In the genomic region with DNA sequence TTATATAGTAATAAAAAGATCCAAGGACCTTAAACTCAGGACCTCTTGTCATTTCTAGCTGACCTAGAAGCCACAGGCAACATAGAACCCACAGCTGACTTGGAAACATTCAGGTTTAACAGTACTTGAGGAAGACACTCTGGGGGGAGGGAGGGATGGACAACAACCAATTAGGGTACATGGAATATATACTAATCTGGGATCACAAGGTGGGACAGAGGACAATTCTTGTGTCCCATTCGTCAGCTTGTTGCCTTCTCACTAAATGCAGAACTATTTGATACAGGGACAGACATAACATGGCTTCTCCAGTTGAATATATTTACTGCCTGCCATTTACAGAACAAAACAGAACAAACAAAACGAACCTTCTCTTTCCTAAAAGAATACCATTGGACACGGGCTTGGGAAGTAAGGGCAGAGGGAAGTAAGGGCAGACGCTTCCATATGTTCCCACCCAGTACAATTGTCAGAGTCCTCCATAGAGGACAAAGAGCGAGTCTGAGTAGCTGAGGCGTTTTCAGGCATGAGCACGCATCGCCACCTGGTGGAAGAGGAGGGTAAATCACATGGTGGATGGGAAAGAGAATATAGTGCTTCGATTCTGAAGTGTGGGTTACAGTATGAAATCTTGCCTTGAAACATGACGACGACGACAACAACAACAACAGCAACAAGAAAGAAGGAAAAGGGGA, we compare ENCODE assay signal across 8 mouse cellular contexts. TPM values are rescaled to one million over a fixed set of nuclear protein-coding genes. Genes with fewer than 3 reads are reported as not detected.
DNase-seq lines count a peak whose midpoint lies in the region; ATAC-seq lines count a peak whose summit lies in the region.

No protein-coding gene starts in this region.

- no peak overlapping the region for H3K9ac ChIP-seq in embryonic facial prominence, embryonic 11.5 days (replicated peaks; ENCODE audit: low read length)
- H3K9ac ChIP-seq in kidney, embryonic 15.5 days = no peak overlapping the region
- no peak overlapping the region for H3K9ac ChIP-seq in liver, embryonic 16.5 days (ENCODE audit: low read depth, low read length)
- no peak overlapping the region for H3K9ac ChIP-seq in neural tube, embryonic 12.5 days

- no peaks in the 10 kb centered on the region for H3K27me3 ChIP-seq in embryonic facial prominence, embryonic 11.5 days (ENCODE audit: control insufficient read depth, insufficient read depth, low read length)
- no peaks in the 10 kb centered on the region for H3K27me3 ChIP-seq in heart, embryonic 10.5 days (ENCODE audit: insufficient read depth, poor library complexity, severe bottlenecking)
- H3K27me3 ChIP-seq in kidney, embryonic 15.5 days = no peaks in the 10 kb centered on the region
- H3K27me3 ChIP-seq in liver, embryonic 16.5 days (ENCODE audit: control insufficient read depth, insufficient read depth, low read depth, low read length) = no peaks in the 10 kb centered on the region
- H3K27me3 ChIP-seq in neural tube, embryonic 12.5 days (replicated peaks) = no peaks in the 10 kb centered on the region

- WGBS in embryonic facial prominence, embryonic 11.5 days = 18% methylated on average over 12 of the region's 12 CpGs
- 21% methylated on average over 12 of the region's 12 CpGs for WGBS in heart, embryonic 10.5 days
- WGBS in kidney, embryonic 15.5 days = 17% methylated on average over 12 of the region's 12 CpGs
- WGBS in liver, embryonic 16.5 days (ENCODE audit: insufficient replicate concordance) = 8% methylated on average over 12 of the region's 12 CpGs
- WGBS in neural tube, embryonic 12.5 days = 17% methylated on average over 12 of the region's 12 CpGs

- no peak overlapping the region for H3K4me3 ChIP-seq in embryonic facial prominence, embryonic 11.5 days (ENCODE audit: low read depth, low read length)
- H3K4me3 ChIP-seq in heart, embryonic 10.5 days = no peak overlapping the region
- H3K4me3 ChIP-seq in kidney, embryonic 15.5 days (replicated peaks) = no peak overlapping the region
- H3K4me3 ChIP-seq in liver, embryonic 16.5 days (ENCODE audit: low read depth, low read length) = no peak overlapping the region
- no peak overlapping the region for H3K4me3 ChIP-seq in neural tube, embryonic 12.5 days

- H3K9me3 ChIP-seq in embryonic facial prominence, embryonic 11.5 days (replicated peaks; ENCODE audit: control insufficient read depth, low read length) = no peaks in the 10 kb centered on the region
- no peaks in the 10 kb centered on the region for H3K9me3 ChIP-seq in heart, embryonic 10.5 days
- H3K9me3 ChIP-seq in kidney, embryonic 15.5 days (replicated peaks) = no peaks in the 10 kb centered on the region
- H3K9me3 ChIP-seq in liver, embryonic 16.5 days (replicated peaks; ENCODE audit: control insufficient read depth, low read length) = no peaks in the 10 kb centered on the region
- no peaks in the 10 kb centered on the region for H3K9me3 ChIP-seq in neural tube, embryonic 12.5 days

- no peak overlapping the region for H3K4me2 ChIP-seq in embryonic facial prominence, embryonic 11.5 days (ENCODE audit: low read depth, low read length)
- H3K4me2 ChIP-seq in kidney, embryonic 15.5 days = no peak overlapping the region
- no peak overlapping the region for H3K4me2 ChIP-seq in liver, embryonic 16.5 days (ENCODE audit: low read depth, low read length)
- no peak overlapping the region for H3K4me2 ChIP-seq in neural tube, embryonic 12.5 days (replicated peaks)

- ATAC-seq in CD4-positive, CD25-positive, alpha-beta regulatory T cell, adult 4 months = peak; percentile 91
- ATAC-seq in embryonic facial prominence, embryonic 11.5 days (replicated peaks; ENCODE audit: insufficient number of reproducible peaks, low FRiP score, low TSS enrichment, low read depth) = peak; percentile 84
- ATAC-seq in kidney, embryonic 15.5 days (replicated peaks; ENCODE audit: low FRiP score) = peak; percentile 80
- peak; percentile 57 for ATAC-seq in liver, embryonic 16.5 days (ENCODE audit: low read depth)
- ATAC-seq in neural tube, embryonic 12.5 days (ENCODE audit: low FRiP score, low read depth) = peak; percentile 82

- H3K27ac ChIP-seq in embryonic facial prominence, embryonic 11.5 days (replicated peaks; ENCODE audit: low read depth, low read length) = no peak overlapping the region
- H3K27ac ChIP-seq in heart, embryonic 10.5 days = no peak overlapping the region
- H3K27ac ChIP-seq in kidney, embryonic 15.5 days = peak overlapping the region; percentile 58; the same call in 1 of the 2 replicates
- no peak overlapping the region for H3K27ac ChIP-seq in liver, embryonic 16.5 days (ENCODE audit: low read length)
- no peak overlapping the region for H3K27ac ChIP-seq in neural tube, embryonic 12.5 days

- H3K36me3 ChIP-seq in embryonic facial prominence, embryonic 11.5 days (replicated peaks; ENCODE audit: control insufficient read depth, insufficient read depth, low read depth, low read length) = no peaks in the 10 kb centered on the region
- no peaks in the 10 kb centered on the region for H3K36me3 ChIP-seq in heart, embryonic 10.5 days
- H3K36me3 ChIP-seq in kidney, embryonic 15.5 days = no peaks in the 10 kb centered on the region
- H3K36me3 ChIP-seq in liver, embryonic 16.5 days (ENCODE audit: control insufficient read depth, insufficient read depth) = no peaks in the 10 kb centered on the region
- H3K36me3 ChIP-seq in neural tube, embryonic 12.5 days = no peaks in the 10 kb centered on the region

- DNase-seq in adrenal gland, postnatal 14 days = peak; percentile 83
- peak; percentile 82 for DNase-seq in embryonic facial prominence, embryonic 11.5 days (ENCODE audit: low spot score)
- DNase-seq in heart, embryonic 10.5 days (ENCODE audit: low spot score) = peak; percentile 85
- peak; percentile 38 for DNase-seq in testis, postnatal 14 days (ENCODE audit: low spot score)

- no peaks in the 10 kb centered on the region for H3K4me1 ChIP-seq in embryonic facial prominence, embryonic 11.5 days (ENCODE audit: control insufficient read depth, insufficient read depth, low read length)
- no peaks in the 10 kb centered on the region for H3K4me1 ChIP-seq in heart, embryonic 10.5 days
- peaks cover 14% of the 10 kb centered on the region; the same call in 1 of the 2 replicates for H3K4me1 ChIP-seq in kidney, embryonic 15.5 days
- peaks cover 9% of the 10 kb centered on the region; the same call in 1 of the 2 replicates for H3K4me1 ChIP-seq in liver, embryonic 16.5 days (ENCODE audit: control insufficient read depth, low read depth, low read length)
- H3K4me1 ChIP-seq in neural tube, embryonic 12.5 days = no peaks in the 10 kb centered on the region

RNA-seq across cellular contexts. Expression of gene Klre1, which starts 18.6 kb away (rescaled TPM):
- under 1 TPM in 1 of 2 experiments, not detected in 1; 0.35 TPM for polyA plus RNA-seq in CD4-positive, CD25-positive, alpha-beta regulatory T cell, adult 4 months (2017; shearing (Covaris generic))
- not detected in 2 replicates for total RNA-seq in adrenal gland, postnatal 14 days (2021)
- polyA plus RNA-seq in embryonic facial prominence, embryonic 11.5 days (2014; fragmentation: Nextera tagmentation; extraction: Ambion mirVana) = not detected in 2 replicates
- not detected in 2 replicates for polyA plus RNA-seq in heart, embryonic 10.5 days (2016; fragmentation: Nextera tagmentation; extraction: Ambion mirVana)
- not detected in 2 replicates for polyA plus RNA-seq in kidney, embryonic 15.5 days (2015; fragmentation: Nextera tagmentation; extraction: Ambion mirVana)
- 0.13 TPM in 1 of 2 replicates, not detected in the other for polyA plus RNA-seq in liver, embryonic 16.5 days (2015; fragmentation: Nextera tagmentation; extraction: Ambion mirVana)
- polyA plus RNA-seq in neural tube, embryonic 12.5 days (2016; fragmentation: Nextera tagmentation; extraction: Ambion mirVana) = not detected in 2 replicates

RNA-seq across cellular contexts. Expression of gene Gabarapl1, which starts 26.1 kb away (rescaled TPM):
- polyA plus RNA-seq in CD4-positive, CD25-positive, alpha-beta regulatory T cell, adult 4 months (2017; shearing (Covaris generic)) = 10 to 100 TPM in 1 of 2 experiments, 1 to 10 TPM in 1; 6.9 to 13.7 TPM
- 216 and 263 TPM in 2 replicates for total RNA-seq in adrenal gland, postnatal 14 days (2021)
- polyA plus RNA-seq in embryonic facial prominence, embryonic 11.5 days (2014; fragmentation: Nextera tagmentation; extraction: Ambion mirVana) = 17.5 and 19.4 TPM in 2 replicates
- polyA plus RNA-seq in heart, embryonic 10.5 days (2016; fragmentation: Nextera tagmentation; extraction: Ambion mirVana) = 30.8 and 34.4 TPM in 2 replicates
- polyA plus RNA-seq in kidney, embryonic 15.5 days (2015; fragmentation: Nextera tagmentation; extraction: Ambion mirVana) = 60.8 and 62.8 TPM in 2 replicates
- polyA plus RNA-seq in liver, embryonic 16.5 days (2015; fragmentation: Nextera tagmentation; extraction: Ambion mirVana) = 28.4 and 28.6 TPM in 2 replicates
- polyA plus RNA-seq in neural tube, embryonic 12.5 days (2016; fragmentation: Nextera tagmentation; extraction: Ambion mirVana) = 115 and 119 TPM in 2 replicates

RNA-seq across cellular contexts. Expression of gene Klrd1, which starts 32.5 kb away (rescaled TPM):
- polyA plus RNA-seq in CD4-positive, CD25-positive, alpha-beta regulatory T cell, adult 4 months (2017; shearing (Covaris generic)) = not detected
- total RNA-seq in adrenal gland, postnatal 14 days (2021) = 3.0 TPM in 1 of 2 replicates, not detected in the other
- polyA plus RNA-seq in embryonic facial prominence, embryonic 11.5 days (2014; fragmentation: Nextera tagmentation; extraction: Ambion mirVana) = not detected in 2 replicates
- polyA plus RNA-seq in heart, embryonic 10.5 days (2016; fragmentation: Nextera tagmentation; extraction: Ambion mirVana) = not detected in 2 replicates
- not detected in 2 replicates for polyA plus RNA-seq in kidney, embryonic 15.5 days (2015; fragmentation: Nextera tagmentation; extraction: Ambion mirVana)
- polyA plus RNA-seq in liver, embryonic 16.5 days (2015; fragmentation: Nextera tagmentation; extraction: Ambion mirVana) = 0.68 and 1.0 TPM in 2 replicates
- polyA plus RNA-seq in neural tube, embryonic 12.5 days (2016; fragmentation: Nextera tagmentation; extraction: Ambion mirVana) = not detected in 2 replicates

RNA-seq across cellular contexts. Expression of gene Tmem52b, which starts 46.7 kb away (rescaled TPM):
- polyA plus RNA-seq in CD4-positive, CD25-positive, alpha-beta regulatory T cell, adult 4 months (2017; shearing (Covaris generic)) = not detected
- not detected in 2 replicates for total RNA-seq in adrenal gland, postnatal 14 days (2021)
- polyA plus RNA-seq in embryonic facial prominence, embryonic 11.5 days (2014; fragmentation: Nextera tagmentation; extraction: Ambion mirVana) = not detected in 2 replicates
- polyA plus RNA-seq in heart, embryonic 10.5 days (2016; fragmentation: Nextera tagmentation; extraction: Ambion mirVana) = not detected in 2 replicates
- polyA plus RNA-seq in kidney, embryonic 15.5 days (2015; fragmentation: Nextera tagmentation; extraction: Ambion mirVana) = 44.7 and 45.4 TPM in 2 replicates
- polyA plus RNA-seq in liver, embryonic 16.5 days (2015; fragmentation: Nextera tagmentation; extraction: Ambion mirVana) = 0.04 TPM in 1 of 2 replicates, not detected in the other
- not detected in 2 replicates for polyA plus RNA-seq in neural tube, embryonic 12.5 days (2016; fragmentation: Nextera tagmentation; extraction: Ambion mirVana)

RNA-seq across cellular contexts. Expression of gene Olr1, which starts 52.1 kb away (rescaled TPM):
- polyA plus RNA-seq in CD4-positive, CD25-positive, alpha-beta regulatory T cell, adult 4 months (2017; shearing (Covaris generic)) = under 1 TPM in 1 of 2 experiments, not detected in 1; 0.16 TPM
- 1.1 TPM in 1 of 2 replicates, not detected in the other for total RNA-seq in adrenal gland, postnatal 14 days (2021)
- 0.36 TPM in 1 of 2 replicates, not detected in the other for polyA plus RNA-seq in embryonic facial prominence, embryonic 11.5 days (2014; fragmentation: Nextera tagmentation; extraction: Ambion mirVana)
- 0.20 and 0.28 TPM in 2 replicates for polyA plus RNA-seq in heart, embryonic 10.5 days (2016; fragmentation: Nextera tagmentation; extraction: Ambion mirVana)
- polyA plus RNA-seq in kidney, embryonic 15.5 days (2015; fragmentation: Nextera tagmentation; extraction: Ambion mirVana) = 0.17 TPM in 1 of 2 replicates, not detected in the other
- polyA plus RNA-seq in liver, embryonic 16.5 days (2015; fragmentation: Nextera tagmentation; extraction: Ambion mirVana) = 1.2 and 1.3 TPM in 2 replicates
- polyA plus RNA-seq in neural tube, embryonic 12.5 days (2016; fragmentation: Nextera tagmentation; extraction: Ambion mirVana) = 0.05 TPM in 1 of 2 replicates, not detected in the other
